Mouse (Mus musculus): Measurements from ENCODE around the gene Marcksl1.

DNA sequence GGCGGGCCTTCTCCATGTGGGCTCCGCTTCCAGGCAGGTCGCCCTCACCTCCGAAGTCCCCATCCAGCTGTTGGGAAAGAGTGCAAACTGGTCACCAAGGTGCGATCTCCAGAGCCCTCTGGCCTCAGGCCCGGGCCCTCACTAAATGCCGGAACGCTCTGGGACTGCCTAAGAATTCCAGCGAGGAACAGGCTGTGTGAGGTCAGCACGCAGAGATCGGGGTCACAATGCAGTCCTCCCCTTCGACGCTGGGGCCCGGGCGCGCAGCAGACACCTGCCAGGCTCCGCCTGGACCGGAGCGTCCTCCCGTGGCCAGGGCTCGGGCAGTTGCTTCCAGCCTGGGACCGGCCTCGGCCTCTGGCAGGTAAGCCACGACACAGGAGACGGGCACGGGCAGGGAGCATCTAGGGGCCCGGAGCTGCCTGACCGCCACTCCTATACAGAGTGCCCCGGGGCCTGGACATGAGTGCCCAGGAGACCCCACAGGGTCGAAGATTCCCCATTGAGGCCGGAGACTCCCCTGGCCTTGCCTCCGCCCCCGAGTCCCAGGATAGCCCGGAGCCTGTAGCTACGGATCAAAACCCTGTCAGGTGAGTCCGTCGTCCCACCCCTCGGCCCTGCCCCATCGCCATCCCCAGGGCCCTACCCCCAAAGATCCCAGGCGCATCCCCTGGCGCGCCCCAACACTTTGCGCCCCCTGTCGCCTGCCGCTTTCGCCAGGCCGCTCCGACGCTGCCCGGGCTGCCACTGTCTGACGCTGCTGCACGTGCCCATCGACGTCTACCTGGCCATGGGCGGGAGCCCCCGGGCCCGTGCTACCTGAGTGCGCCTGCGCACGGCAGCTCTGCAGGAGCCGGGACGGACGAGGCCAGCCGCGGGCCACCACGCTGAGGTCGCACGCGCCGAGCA, 22.2 kb upstream of the Marcksl1 start, which contains the start of the genes Tssk3 and Fam229a:
- TF ChIP-seq POLR2A (IDR thresholded peaks at IDR 0.05; ENCODE audit: borderline replicate concordance, extremely low read depth, low read depth, low read length) (no peak), CTCF (IDR thresholded peaks at IDR 0.05; ENCODE audit: insufficient read depth, low read length) (no peak)

Measured in lung, adult 2 months (tissue).